Mouse (Mus musculus) brain, embryonic 14.5 days (tissue): ENCODE measurements around the gene Cstf2t.

ENCODE experiments used
- CTCF ChIP-seq: fragments of 200-500 bp; IDR thresholded peaks from 2 replicates; pipeline ENCODE4 v1.5.1; 2012; ENCODE audit warnings: inconsistent platforms, mild to moderate bottlenecking, moderate library complexity, borderline replicate concordance; ENCODE audit not compliant: insufficient read depth, insufficient read length; ENCODE audit errors: extremely low read depth
- POLR2A ChIP-seq: fragments of 200-500 bp; IDR thresholded peaks from 2 replicates; pipeline ENCODE4 v1.6.1; 2012; ENCODE audit warnings: mild to moderate bottlenecking, inconsistent platforms, borderline replicate concordance; ENCODE audit not compliant: poor library complexity, insufficient read depth, insufficient read length, severe bottlenecking; ENCODE audit errors: extremely low read depth

- no peak for TF ChIP-seq CTCF
- TF ChIP-seq POLR2A = no peak
Observed at GRCm38 (mm10) chr19:31073959-31074716, 8.5 kb upstream of the Cstf2t start.
